Mouse (Mus musculus): ENCODE data around the gene Def8.
"Not testable (repeated sequence)": the region's sequence is repeated elsewhere in the genome, so short reads cannot be mapped to it uniquely, and the experiment has no call there.

Def8 gene

GRCm38 (mm10) chr8:123432381-123432780 lies 9.1 kb downstream of the Def8 start:
- no peak for DNase-seq (ENCODE audit: extremely low read depth, low read depth)

DNA sequence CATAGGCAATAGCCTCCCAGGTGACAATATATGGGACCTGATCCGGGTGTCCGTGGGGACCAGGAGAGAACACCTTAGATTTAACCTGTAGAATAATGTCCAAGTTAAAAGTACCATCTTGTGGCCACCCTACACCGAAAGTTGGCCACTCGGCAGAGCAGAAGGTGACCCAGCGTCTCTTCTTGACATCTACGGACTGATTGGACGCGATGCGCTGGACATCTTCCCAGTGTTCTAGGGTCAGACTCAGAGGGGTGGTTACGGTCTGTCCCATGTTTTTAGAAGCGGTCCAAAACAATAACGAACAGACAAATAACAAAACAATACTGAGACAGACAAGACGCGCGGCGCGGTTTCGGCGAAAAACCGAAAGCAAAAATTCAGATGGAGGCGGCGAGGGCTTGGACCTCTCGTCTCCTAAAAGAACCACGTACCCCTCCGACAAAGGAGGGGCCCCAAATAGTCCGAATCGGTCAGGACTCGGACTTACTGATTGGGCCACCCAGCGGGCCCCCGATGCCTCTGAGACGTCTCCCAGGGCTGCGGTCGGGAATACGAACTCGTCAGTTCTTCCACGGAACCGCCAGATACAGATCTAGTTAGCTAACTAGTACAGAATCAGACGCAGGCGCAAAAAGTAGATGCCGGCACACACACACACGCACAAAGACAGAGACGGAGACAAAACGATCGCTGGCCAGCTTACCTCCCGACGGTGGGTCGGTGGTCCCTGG lies 10.1 kb downstream of the Def8 start:
- not testable (repeated sequence) for DNase-seq (ENCODE audit: extremely low read depth, low read depth)

GRCm38 (mm10) chr8:123441788-123442187 lies 18.5 kb downstream of the Def8 start:
- peak; percentile 87 for DNase-seq (ENCODE audit: extremely low read depth, low read depth)

GRCm38 (mm10) chr8:123442351-123442750 lies 19.0 kb downstream of the Def8 start:
- DNase-seq (ENCODE audit: extremely low read depth, low read depth): no peak

DNA sequence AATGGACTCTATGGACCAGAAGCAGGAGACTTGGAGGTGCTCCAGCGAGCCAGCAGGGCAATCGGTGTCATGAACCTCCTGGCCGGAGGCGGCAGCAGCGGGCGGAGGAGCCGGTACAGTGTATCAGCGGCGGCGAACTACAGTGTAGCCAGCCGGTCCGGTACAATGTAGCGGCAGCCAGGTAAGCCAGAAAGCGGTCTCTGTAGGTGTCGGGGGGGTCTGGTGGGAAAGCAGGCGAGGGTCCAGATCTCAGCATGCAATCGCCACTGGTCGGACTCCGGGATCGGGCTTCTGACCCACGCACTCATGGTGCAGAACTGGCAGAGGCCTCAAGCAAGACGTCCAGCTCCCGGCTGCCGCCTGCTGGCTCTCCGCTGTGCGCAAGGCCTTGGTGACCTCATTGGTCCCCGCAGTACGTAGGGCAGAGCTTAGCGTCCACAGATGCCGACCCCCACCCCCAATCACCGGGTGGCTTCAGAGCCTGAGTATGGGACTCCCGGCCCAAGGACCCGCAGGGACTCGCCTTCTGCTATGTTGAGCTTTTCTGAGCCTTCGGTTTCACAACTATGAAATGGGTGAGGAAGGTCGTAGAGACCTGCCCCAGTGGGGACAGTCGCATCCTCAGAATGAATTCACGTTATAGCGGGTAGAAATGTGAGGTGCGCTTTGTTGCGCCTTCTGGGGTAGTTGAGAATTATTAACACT lies 19.7 kb downstream of the Def8 start:
- DNase-seq (ENCODE audit: extremely low read depth, low read depth): peak; percentile 83

DNA sequence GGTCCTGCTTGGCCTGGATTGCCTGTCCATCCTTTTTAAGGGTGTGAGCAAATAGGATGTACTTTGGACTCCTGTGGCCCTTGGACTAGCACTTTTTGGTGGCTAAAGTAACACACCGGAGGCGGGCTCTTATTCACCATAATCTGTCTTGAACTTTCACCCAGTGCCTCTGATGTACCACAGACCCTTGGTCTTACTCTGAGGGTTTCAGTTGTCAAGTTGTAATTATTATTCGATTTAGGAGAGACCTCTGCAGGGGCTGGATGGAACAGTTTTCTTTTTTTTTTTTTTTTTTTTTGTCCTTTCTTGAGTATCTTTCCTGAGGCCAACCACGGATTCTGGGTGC lies 20.2 kb downstream of the Def8 start:
- DNase-seq (ENCODE audit: extremely low read depth, low read depth): no peak

DNA sequence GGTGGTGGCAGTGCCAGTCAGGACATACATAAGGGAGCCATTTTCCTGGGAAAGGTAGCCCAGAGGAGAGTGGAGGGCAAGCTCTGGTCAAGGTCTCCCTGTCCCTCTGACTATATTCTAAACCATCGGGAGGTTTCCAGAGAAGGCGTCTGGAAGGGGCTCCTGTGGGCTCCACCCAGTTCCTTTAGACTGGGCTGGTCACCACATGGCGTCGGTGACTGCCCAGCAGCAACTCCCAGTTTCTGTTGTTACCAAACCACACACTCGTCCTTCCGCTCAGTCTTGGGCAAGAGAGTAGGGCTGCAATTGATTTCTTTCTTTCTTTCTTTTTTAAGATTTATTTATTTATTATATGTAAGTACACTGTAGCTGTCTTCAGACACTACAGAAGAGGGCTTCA lies 20.8 kb downstream of the Def8 start:
- no peak for DNase-seq (ENCODE audit: extremely low read depth, low read depth)

GRCm38 (mm10) chr8:123445981-123446380 lies 22.7 kb downstream of the Def8 start:
- DNase-seq (ENCODE audit: extremely low read depth, low read depth): no peak

- no peak for DNase-seq (ENCODE audit: extremely low read depth, low read depth)
These were observed 23.5 kb downstream of the Def8 start for GRCm38 (mm10) chr8:123446799-123447198.

DNA sequence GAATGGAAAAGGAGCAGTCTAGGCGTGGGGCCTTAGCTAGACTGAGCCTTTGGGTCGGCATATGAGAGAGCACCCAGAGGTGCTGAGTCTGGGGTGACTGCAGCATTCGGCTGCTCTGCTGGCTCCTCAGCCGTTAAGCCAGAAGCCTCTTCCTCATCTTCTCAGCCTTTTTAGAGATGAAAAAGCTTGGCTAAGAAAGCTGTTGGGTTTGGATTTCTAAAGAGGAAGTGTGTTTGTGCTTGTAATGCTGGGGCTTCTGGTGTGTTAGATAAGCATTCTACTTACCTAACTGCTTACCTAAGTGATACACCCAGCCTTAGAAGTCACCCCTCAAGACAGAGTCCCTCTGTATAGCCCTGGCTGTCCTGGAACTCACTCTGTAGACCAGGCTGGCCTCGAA lies 27.5 kb downstream of the Def8 start:
- peak; percentile 98 for DNase-seq (ENCODE audit: extremely low read depth, low read depth)

DNA sequence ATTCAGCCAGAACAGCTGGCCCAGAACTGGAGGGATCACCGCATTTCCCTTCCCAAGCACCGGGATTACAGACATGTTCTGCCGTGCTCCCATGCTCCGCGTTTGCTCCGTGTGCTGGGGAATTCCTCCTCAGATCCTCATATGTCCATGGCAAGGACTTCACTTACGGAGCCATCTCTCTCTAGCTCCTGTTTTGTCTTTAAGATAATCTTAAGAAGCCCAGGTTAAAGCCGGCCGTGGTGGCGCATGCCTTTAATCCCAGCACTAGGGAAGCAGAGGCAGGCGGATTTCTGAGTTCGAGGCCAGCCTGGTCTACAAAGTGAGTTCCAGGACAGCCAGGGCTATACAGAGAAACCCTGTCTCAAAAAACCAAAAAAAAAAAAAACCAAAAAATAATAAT lies 28.4 kb downstream of the Def8 start:
- DNase-seq (ENCODE audit: extremely low read depth, low read depth): not testable (repeated sequence)

DNA sequence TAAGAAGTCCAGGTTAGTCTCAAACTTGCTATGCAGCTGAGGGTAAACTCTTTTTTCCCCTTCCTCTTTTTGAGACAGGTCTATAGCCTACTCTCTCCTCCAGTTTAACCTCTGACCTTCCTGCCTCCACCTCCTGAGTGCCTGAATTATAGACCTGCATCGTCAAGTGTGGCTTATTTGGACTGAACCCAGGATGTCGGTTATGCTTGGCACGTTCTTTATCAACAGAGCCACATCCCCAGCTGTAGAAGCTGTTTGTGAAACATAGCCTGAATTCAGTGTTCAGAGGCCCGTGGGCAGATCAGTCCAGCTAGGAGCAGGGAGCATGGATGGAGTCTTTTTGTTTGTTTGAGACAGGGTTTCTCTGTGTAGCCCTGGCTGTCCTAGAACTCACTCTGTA lies 28.8 kb downstream of the Def8 start:
- DNase-seq (ENCODE audit: extremely low read depth, low read depth): peak; percentile 73

DNA sequence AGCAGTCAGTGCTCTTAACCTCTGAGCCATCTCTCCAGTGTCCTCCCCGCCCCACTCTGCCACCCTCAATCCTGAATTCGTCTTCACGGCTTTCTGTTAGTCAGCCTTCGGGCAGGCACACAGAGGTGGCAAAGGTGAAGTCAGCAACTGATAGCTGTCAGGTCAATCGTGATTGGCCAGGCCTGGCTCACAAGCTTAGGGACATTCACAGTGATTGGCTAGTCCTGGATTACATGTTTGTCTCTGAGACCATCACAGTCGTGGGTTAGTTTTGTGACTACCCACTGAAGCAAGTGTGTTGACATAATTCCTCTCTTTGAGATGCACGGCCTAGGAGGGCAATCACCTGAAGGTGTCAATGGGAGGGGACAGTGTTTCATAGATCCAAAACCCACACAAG lies 30.0 kb downstream of the Def8 start:
- no peak for DNase-seq (ENCODE audit: extremely low read depth, low read depth)

DNA sequence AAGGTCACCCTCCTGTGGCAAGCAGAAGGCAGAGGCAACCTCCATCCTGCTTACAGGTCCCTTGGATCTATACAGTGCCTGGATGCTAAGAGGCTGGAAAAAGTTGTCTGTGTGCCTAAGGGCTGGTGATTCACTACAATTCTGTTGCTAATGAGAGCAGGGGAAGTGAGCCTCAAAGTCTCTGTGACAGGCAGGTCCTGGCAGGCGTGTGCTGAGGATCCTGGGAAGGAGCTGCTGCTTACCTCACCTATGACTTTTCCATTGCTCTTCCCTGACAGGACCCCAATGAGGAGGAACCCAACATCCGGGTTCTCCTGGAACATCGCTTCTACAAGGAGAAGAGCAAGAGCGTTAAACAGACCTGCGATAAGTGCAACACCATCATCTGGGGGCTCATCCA lies 30.6 kb downstream of the Def8 start:
- no peak for DNase-seq (ENCODE audit: extremely low read depth, low read depth)

DNA sequence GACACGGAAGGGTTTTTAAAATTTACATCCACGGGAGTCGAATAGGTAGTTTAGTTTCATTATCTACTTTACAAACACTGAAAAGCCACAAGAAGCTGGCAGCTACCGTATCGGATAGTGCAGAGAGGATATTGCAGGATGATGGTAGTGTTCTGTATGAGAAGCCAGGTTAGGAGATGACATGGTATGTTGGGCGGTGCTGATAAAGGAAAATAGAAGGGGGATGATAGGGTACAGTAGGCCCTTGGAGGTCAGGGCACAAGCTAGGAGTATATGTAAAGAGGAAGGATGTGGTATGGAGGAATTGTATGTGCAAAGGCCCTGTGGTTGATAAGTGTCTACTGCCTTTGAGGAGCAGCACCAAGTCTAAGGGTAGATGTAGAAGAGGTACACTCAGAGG lies 31.2 kb downstream of the Def8 start:
- DNase-seq (ENCODE audit: extremely low read depth, low read depth): peak; percentile 95

- no peak for DNase-seq (ENCODE audit: extremely low read depth, low read depth)
These were observed 40.3 kb downstream of the Def8 start for GRCm38 (mm10) chr8:123463651-123464050.

DNA sequence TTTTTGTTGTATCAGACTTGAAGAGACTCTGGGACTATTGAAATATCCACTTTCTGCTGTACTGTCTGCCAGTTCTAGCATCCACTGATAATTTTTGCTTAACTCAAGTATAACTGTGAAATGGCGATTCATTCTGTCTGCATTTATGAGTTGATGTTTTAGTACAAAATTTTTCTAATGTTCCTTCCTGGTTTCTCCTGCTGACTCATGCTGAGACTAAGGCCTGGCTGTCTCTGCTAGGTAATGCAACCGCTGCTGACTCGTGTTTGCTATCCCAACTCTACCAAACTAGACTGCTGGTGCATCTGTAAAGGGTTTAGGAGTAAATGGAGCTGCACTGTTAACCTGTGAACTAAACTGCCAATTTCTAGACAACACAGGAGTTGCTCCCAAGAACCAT lies 44.1 kb downstream of the Def8 start:
- no peak for DNase-seq (ENCODE audit: extremely low read depth, low read depth)

GRCm38 (mm10) chr8:123472991-123473390 lies 49.7 kb downstream of the Def8 start:
- not testable (repeated sequence) for DNase-seq (ENCODE audit: extremely low read depth, low read depth)

- DNase-seq (ENCODE audit: extremely low read depth, low read depth): not testable (repeated sequence)
These were observed 51.2 kb downstream of the Def8 start for GRCm38 (mm10) chr8:123474549-123474948.

- peak; percentile 43 for DNase-seq (ENCODE audit: extremely low read depth, low read depth)
These were observed 53.8 kb downstream of the Def8 start for GRCm38 (mm10) chr8:123476911-123477736.

DNA sequence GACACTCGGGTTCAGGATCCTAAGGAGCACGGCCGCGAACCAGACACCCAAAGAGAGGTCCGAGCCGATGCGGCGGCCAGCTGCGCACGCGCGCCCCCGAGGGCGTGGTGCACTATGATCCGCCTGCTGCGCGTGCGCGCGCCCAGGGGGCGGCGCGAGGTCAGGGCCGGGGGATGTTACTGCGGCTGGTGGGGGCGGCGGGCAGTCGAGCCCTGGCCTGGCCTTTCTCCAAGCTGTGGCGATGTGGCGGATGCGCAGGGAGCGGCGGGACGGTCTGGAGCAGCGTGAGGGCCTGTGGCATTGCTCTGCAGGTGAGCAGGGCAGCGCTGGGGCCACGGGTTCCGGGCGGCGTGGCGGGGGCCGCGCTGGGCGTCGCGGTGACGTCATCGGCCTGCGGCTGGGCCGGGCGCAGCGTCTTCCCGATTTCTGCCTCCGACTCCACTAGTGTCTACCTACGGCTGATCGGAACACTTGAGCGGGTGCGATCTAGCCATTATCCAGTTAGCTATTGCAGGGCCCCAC lies 54.5 kb downstream of the Def8 start, which contains the start of gene Afg3l1:
TSS of gene Afg3l1 (plus strand) at position 167 of the 522 bp plus-strand sequence.
- peak; percentile 45 for DNase-seq (ENCODE audit: extremely low read depth, low read depth)

Measured in MEL-GATA-1-ER (cell line).